Mouse (Mus musculus) stomach, postnatal 0 days (tissue): Measurements from ENCODE around the gene 1810065E05Rik. TPM values are rescaled to one million over a fixed set of nuclear protein-coding genes. Genes with fewer than 3 reads are reported as not detected.
A peak's percentile ranks its signal among the peaks of the same experiment; 100 is the strongest.

Source experiments
- ATAC-seq: fragments of 200-750 bp; cut with Nextera tagmentation; 2 replicates; pipeline ENCODE4 v1.8.0; 2017; ENCODE audit not compliant: low FRiP score, low TSS enrichment
- DNase-seq: peaks from one replicate; pipeline ENCODE4 v3.0.0-alpha.2; 2016; ENCODE audit warnings: low spot score
- H3K27ac ChIP-seq: fragments of 300-500 bp; sonication (generic); replicated peaks from 2 replicates; pipeline ENCODE4 v1.5.1; 2014; ENCODE audit warnings: mild to moderate bottlenecking, control low read depth
- H3K27me3 ChIP-seq: fragments of 300-500 bp; sonication (generic); 2 replicates; pipeline ENCODE4 v1.6.1; 2014; ENCODE audit warnings: low read length; ENCODE audit not compliant: control insufficient read depth, insufficient read depth
- H3K36me3 ChIP-seq: fragments of 300-500 bp; sonication (generic); 2 replicates; pipeline ENCODE4 v1.6.1; 2014; ENCODE audit warnings: low read length, mixed read lengths; ENCODE audit not compliant: control insufficient read depth, insufficient read depth
- H3K4me1 ChIP-seq: fragments of 300-500 bp; sonication (generic); replicated peaks from 2 replicates; pipeline ENCODE4 v1.6.1; 2014; ENCODE audit warnings: antibody characterized with exemption; ENCODE audit not compliant: control insufficient read depth, insufficient read depth
- H3K4me2 ChIP-seq: fragments of 300-500 bp; sonication (generic); replicated peaks from 2 replicates; pipeline ENCODE4 v1.6.1; 2014; ENCODE audit warnings: low read depth, mild to moderate bottlenecking, control low read depth, moderate library complexity
- H3K4me3 ChIP-seq: fragments of 300-500 bp; sonication (generic); 2 replicates; pipeline ENCODE4 v1.5.1; 2014; ENCODE audit warnings: low read depth, low read length, control low read depth
- H3K9ac ChIP-seq: fragments of 300-500 bp; sonication (generic); 2 replicates; pipeline ENCODE4 v1.6.1; 2014; ENCODE audit warnings: mild to moderate bottlenecking, low read length, control low read depth, mixed read lengths
- H3K9me3 ChIP-seq: fragments of 300-500 bp; sonication (generic); 2 replicates; pipeline ENCODE4 v1.6.1; 2016; ENCODE audit warnings: low read length; ENCODE audit not compliant: control insufficient read depth
- CTCF ChIP-seq: IDR thresholded peaks from 2 replicates; pipeline ENCODE4 v1.5.1; 2016; ENCODE audit warnings: antibody characterized with exemption, low read depth, mild to moderate bottlenecking, moderate library complexity
- EP300 ChIP-seq: optimal IDR thresholded peaks from 2 replicates; pipeline ENCODE3; 2016; ENCODE audit warnings: antibody characterized with exemption
- WGBS: fragments of 180-500 bp; shearing (Covaris S2); extraction: QIAGEN DNeasy Blood & Tissue Kit; methylation state at CpG from one replicate; pipeline ENCODE4 v1.1.7; 2014; 5-methylcytosine and 5-hydroxymethylcytosine counted together
- polyA plus RNA-seq: library from polyadenylated mRNA; unstranded; fragments of >200 nt; fragmentation: Nextera tagmentation; extraction: Ambion mirVana; gene quantifications from 2 replicates; pipeline ENCODE4 v1.2.1, GENCODE M21; 2015

The 1810065E05Rik gene
- polyA plus RNA-seq, 1 experiment from 2014 or later = 3.3 TPM

- no peak for TF ChIP-seq EP300
- TF ChIP-seq CTCF = no peak
- no peak for DNase-seq
- WGBS = 61% methylated on average over 6 of the region's 6 CpGs
Observed at GRCm38 (mm10) chr11:58399985-58400645, 20.8 kb upstream of the 1810065E05Rik start.

DNA sequence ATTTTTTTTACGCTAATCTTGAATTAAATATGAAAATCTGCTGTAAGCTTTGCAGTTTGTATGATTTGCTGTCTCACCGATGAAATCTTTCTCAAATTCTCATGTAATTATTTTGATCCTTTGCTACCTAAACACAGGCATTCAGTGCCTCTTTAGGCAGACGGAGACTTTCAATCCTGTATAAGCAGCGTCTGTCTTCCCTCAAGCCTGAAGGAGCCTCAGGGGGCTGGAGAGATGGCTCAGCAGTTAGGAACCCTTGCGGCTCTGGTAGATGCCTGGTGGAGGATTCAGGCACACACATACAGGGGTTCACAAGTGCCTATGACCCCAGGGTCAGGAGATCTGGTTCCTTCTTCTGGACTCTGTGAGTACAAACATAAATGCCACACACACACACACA lies 20.3 kb upstream of the 1810065E05Rik start:
- Histone ChIP-seq H3K27ac (no peak overlapping the region), H3K4me2 (no peak overlapping the region), H3K36me3 (no peaks in the 10 kb centered on the region), H3K9ac (no peak overlapping the region), H3K4me1 (no peaks in the 10 kb centered on the region), H3K9me3 (no peaks in the 10 kb centered on the region), H3K27me3 (no peaks in the 10 kb centered on the region), H3K4me3 (no peak overlapping the region)
- ATAC-seq (no peak), DNase-seq (no peak)
- 60% methylated on average over 5 of the region's 5 CpGs for WGBS
- TF ChIP-seq CTCF (no peak), EP300 (no peak)

More at GRCm38 (mm10) chr11:58399985-58400645, 20.8 kb upstream of the 1810065E05Rik start:
- Histone ChIP-seq H3K36me3 (no peaks in the 10 kb centered on the region), H3K4me2 (no peak overlapping the region), H3K9me3 (no peaks in the 10 kb centered on the region), H3K4me3 (no peak overlapping the region), H3K27me3 (no peaks in the 10 kb centered on the region), H3K4me1 (no peaks in the 10 kb centered on the region), H3K27ac (no peak overlapping the region), H3K9ac (no peak overlapping the region)
- ATAC-seq = no peak

DNA sequence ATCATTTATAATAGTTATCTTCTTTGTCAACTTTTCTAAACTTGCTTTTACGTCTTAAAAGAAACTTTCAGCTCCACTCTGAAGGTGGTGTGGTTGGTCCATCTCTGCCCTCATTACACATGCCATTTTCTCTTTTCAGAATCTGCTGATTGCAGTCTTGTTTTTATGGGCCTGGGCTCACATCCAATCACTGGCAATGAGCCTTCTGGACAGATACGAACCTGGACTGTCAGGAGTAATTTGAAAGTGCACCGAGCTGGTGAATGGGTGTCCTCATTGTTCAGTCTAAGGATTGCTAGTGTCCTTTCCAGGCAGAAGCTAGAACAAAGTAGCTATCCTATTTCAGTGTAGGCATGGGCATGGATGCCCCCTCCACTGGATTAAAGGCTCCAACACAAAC lies 12.8 kb upstream of the 1810065E05Rik start:
- H3K4me3 ChIP-seq = no peak overlapping the region
- H3K36me3 ChIP-seq = no peaks in the 10 kb centered on the region
- H3K9me3 ChIP-seq = no peaks in the 10 kb centered on the region
- ATAC-seq = no peak
- no peak for DNase-seq
- H3K27ac ChIP-seq = no peak overlapping the region
- WGBS = 51% methylated on average over 3 of the region's 3 CpGs
- TF ChIP-seq EP300 = no peak
- TF ChIP-seq CTCF = no peak
- H3K27me3 ChIP-seq = no peaks in the 10 kb centered on the region
- no peaks in the 10 kb centered on the region for H3K4me1 ChIP-seq
- H3K9ac ChIP-seq = no peak overlapping the region
- H3K4me2 ChIP-seq = no peak overlapping the region

DNA sequence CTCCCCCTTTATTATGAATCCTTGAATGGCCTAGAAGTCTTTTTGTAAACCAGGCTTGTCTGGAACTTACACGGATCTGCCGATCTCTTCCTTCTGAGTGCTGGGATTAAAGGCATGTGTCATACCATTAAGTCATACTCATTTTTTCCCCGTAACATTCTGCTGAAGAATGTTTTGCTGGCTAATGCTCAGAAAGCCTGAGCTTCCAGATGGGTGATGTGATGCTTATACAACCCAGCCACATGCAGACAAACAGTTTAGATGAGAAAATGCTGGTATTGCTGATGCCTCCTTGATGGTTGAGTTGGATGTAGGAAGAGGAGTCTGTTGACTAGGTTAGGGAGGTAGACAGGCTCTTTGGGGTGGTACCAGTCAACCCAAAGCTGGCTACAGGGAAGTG lies 2.6 kb upstream of the 1810065E05Rik start:
- no peak for TF ChIP-seq EP300
- no peak for TF ChIP-seq CTCF
- Histone ChIP-seq H3K9me3 (no peaks in the 10 kb centered on the region), H3K27me3 (no peaks in the 10 kb centered on the region), H3K4me3 (no peak overlapping the region), H3K27ac (peak overlapping the region; percentile 41), H3K4me1 (0 out of 2 replicates have a peak, but pooled peaks cover 3% of the 10 kb centered on the region), H3K4me2 (no peak overlapping the region), H3K36me3 (no peaks in the 10 kb centered on the region), H3K9ac (no peak overlapping the region)
- ATAC-seq (peak; percentile 51; the same call in 1 of the 2 replicates), DNase-seq (no peak)
- 29% methylated on average over 3 of the region's 3 CpGs for WGBS

GRCm38 (mm10) chr11:58432259-58432658 lies 11.3 kb downstream of the 1810065E05Rik start, which contains the start of gene Gm12253:
TSS of gene Gm12253 (plus strand) at chr11:58432559.
- TF ChIP-seq EP300 = no peak
- no peak for TF ChIP-seq CTCF
- no peaks in the 10 kb centered on the region for H3K36me3 ChIP-seq
- no peaks in the 10 kb centered on the region for H3K4me1 ChIP-seq
- 82% methylated on average over 3 of the region's 3 CpGs for WGBS
- H3K4me3 ChIP-seq = no peak within 1 kb of the TSS
- H3K9me3 ChIP-seq = no peaks in the 10 kb centered on the region
- ATAC-seq = no peak
- no peak for DNase-seq
- no peak within 1 kb of the TSS for H3K4me2 ChIP-seq
- H3K9ac ChIP-seq = no peak within 1 kb of the TSS
- no peak within 1 kb of the TSS for H3K27ac ChIP-seq
- H3K27me3 ChIP-seq = no peaks in the 10 kb centered on the region

- no peak overlapping the region for H3K9ac ChIP-seq
- DNase-seq (no peak), ATAC-seq (no peak)
- TF ChIP-seq EP300 = no peak
- no peak overlapping the region for H3K27ac ChIP-seq
- no peaks in the 10 kb centered on the region for H3K27me3 ChIP-seq
- H3K36me3 ChIP-seq = no peaks in the 10 kb centered on the region
- no peaks in the 10 kb centered on the region for H3K4me1 ChIP-seq
- no peak overlapping the region for H3K4me2 ChIP-seq
- no peaks in the 10 kb centered on the region for H3K9me3 ChIP-seq
- no peak overlapping the region for H3K4me3 ChIP-seq
- WGBS = 36% methylated on average over 5 of the region's 5 CpGs
Observed at GRCm38 (mm10) chr11:58437866-58438265, 17.0 kb downstream of the 1810065E05Rik start.
